ENCODE assay signal across 25 mouse cellular contexts in genomic region chr7:141519795-141520194, GRCm38 (mm10). TPM values are rescaled to one million over a fixed set of nuclear protein-coding genes. Genes with fewer than 3 reads are reported as not detected.
A peak's percentile ranks its signal among the peaks of the same experiment; 100 is the strongest.
DNase-seq lines count a peak whose midpoint lies in the region; ATAC-seq and TF ChIP-seq lines count a peak whose summit lies in the region.
"Had no signal": no experiment of that assay in that cellular context is flagged by ENCODE, and none has a peak within 500 bp of the region (broad histone marks: within the 10 kb centered on the region; RNA-seq: fewer than 3 reads in every experiment).

No protein-coding gene starts in this region.

- no peak for DNase-seq in heart, postnatal 25 days (ENCODE audit: low spot score)
- DNase-seq in heart, postnatal 0 days (ENCODE audit: low spot score) = no peak
- DNase-seq in heart, adult 18-20 months = no peak
- peak; percentile 6 for DNase-seq in retina, postnatal 1 day
- no peak for DNase-seq in retina, embryonic 14.5 days (ENCODE audit: low spot score)
- DNase-seq: adrenal gland, adult 2 months; adrenal gland, postnatal 14 days; cerebellum, adult 11 months; cerebellum, adult 2 months; cerebellum, adult 9-11 months; cerebellum, postnatal 25 days; forebrain, postnatal 0 days; gastrocnemius, adult 2 months; gastrocnemius, postnatal 14 days; heart, adult 11 months; kidney, adult 18-20 months had no signal

- H3K4me2 ChIP-seq in heart, embryonic 13.5 days = no peak overlapping the region
- H3K4me2 ChIP-seq in heart, postnatal 0 days (ENCODE audit: low read depth, low read length) = no peak overlapping the region
- H3K4me2 ChIP-seq: embryonic facial prominence, embryonic 12.5 days; embryonic facial prominence, embryonic 15.5 days; hindbrain, embryonic 13.5 days had no signal

- ATAC-seq in heart, embryonic 13.5 days (ENCODE audit: extremely low read depth, insufficient number of reproducible peaks, low FRiP score, low TSS enrichment) = no peak
- no peak for ATAC-seq in heart, postnatal 0 days (ENCODE audit: insufficient read depth, low read depth)
- ATAC-seq: CD4-positive, CD25-positive, alpha-beta regulatory T cell, adult 4 months; forebrain, embryonic 14.5 days; forebrain, postnatal 0 days; hindbrain, embryonic 16.5 days; inflammation-experienced regulatory T-cells, adult 6 months; intestine, embryonic 16.5 days had no signal

- H3K27me3 ChIP-seq in heart, embryonic 13.5 days (replicated peaks) = no peaks in the 10 kb centered on the region
- no peaks in the 10 kb centered on the region for H3K27me3 ChIP-seq in heart, postnatal 0 days (ENCODE audit: control insufficient read depth, insufficient read depth, low read length)
- H3K27me3 ChIP-seq: embryonic facial prominence, embryonic 12.5 days; embryonic facial prominence, embryonic 15.5 days; hindbrain, embryonic 13.5 days had no signal

- H3K9me3 ChIP-seq in heart, embryonic 13.5 days = no peaks in the 10 kb centered on the region
- H3K9me3 ChIP-seq in heart, postnatal 0 days (replicated peaks; ENCODE audit: control insufficient read depth, low read length) = no peaks in the 10 kb centered on the region
- H3K9me3 ChIP-seq: embryonic facial prominence, embryonic 12.5 days; embryonic facial prominence, embryonic 15.5 days; hindbrain, embryonic 13.5 days had no signal

- H3K9ac ChIP-seq in heart, embryonic 13.5 days = no peak overlapping the region
- H3K9ac ChIP-seq in heart, postnatal 0 days (replicated peaks; ENCODE audit: low read depth, low read length) = no peak overlapping the region
- H3K9ac ChIP-seq: embryonic facial prominence, embryonic 12.5 days; embryonic facial prominence, embryonic 15.5 days; forebrain, postnatal 0 days; hindbrain, embryonic 13.5 days had no signal

- peaks cover 23% of the 10 kb centered on the region for H3K4me1 ChIP-seq in heart, embryonic 13.5 days
- H3K4me1 ChIP-seq in heart, postnatal 0 days (ENCODE audit: control insufficient read depth, insufficient read depth) = peaks cover 17% of the 10 kb centered on the region
- H3K4me1 ChIP-seq: embryonic facial prominence, embryonic 12.5 days had no signal

- no peak overlapping the region for H3K4me3 ChIP-seq in heart, embryonic 13.5 days
- H3K4me3 ChIP-seq in heart, postnatal 0 days (ENCODE audit: low read depth, low read length) = no peak overlapping the region
- H3K4me3 ChIP-seq: embryonic facial prominence, embryonic 12.5 days; embryonic facial prominence, embryonic 15.5 days; gastrocnemius, adult 2 months; hindbrain, embryonic 13.5 days had no signal

- TF ChIP-seq EP300 in heart, postnatal 0 days (IDR thresholded peaks at IDR 0.05; ENCODE audit: low read depth) = no peak

- H3K36me3 ChIP-seq in heart, embryonic 13.5 days = peaks cover 38% of the 10 kb centered on the region
- H3K36me3 ChIP-seq in heart, postnatal 0 days (replicated peaks; ENCODE audit: control insufficient read depth, insufficient read depth, low read length) = 0 out of 2 replicates have a peak, but pooled peaks cover 4% of the 10 kb centered on the region

- 59% methylated on average over 1 of the region's 1 CpGs for WGBS in heart, embryonic 13.5 days
- 30% methylated on average over 1 of the region's 1 CpGs for WGBS in heart, postnatal 0 days

- H3K27ac ChIP-seq in heart, embryonic 13.5 days (replicated peaks) = peak overlapping the region; percentile 67
- H3K27ac ChIP-seq in heart, postnatal 0 days (ENCODE audit: low read depth) = peak overlapping the region; percentile 85
- H3K27ac ChIP-seq: embryonic facial prominence, embryonic 12.5 days; hindbrain, embryonic 13.5 days had no signal

- no peak for TF ChIP-seq CTCF in heart, postnatal 0 days (IDR thresholded peaks at IDR 0.05; ENCODE audit: low read depth)

- intact Hi-C loops in heart, postnatal 25 days (cut with DNase I) = loop anchor here (5.0 kb wide), 1 partner anchor 252 kb away; the partner anchor contains the start of gene Irf7

RNA-seq across cellular contexts. Expression of gene Chid1, which starts 19.9 kb away (rescaled TPM):
- polyA plus RNA-seq in heart, embryonic 13.5 days (2015; fragmentation: Nextera tagmentation; extraction: Ambion mirVana) = 36.3 TPM in 2 replicates
- 10 to 100 TPM; 46.6 to 47.1 TPM for total RNA-seq in heart, postnatal 25 days (2021)
- 12.5 and 23.5 TPM in 2 replicates for total RNA-seq in heart, postnatal 0 days (2014; rRNA removed; ENCODE audit: low replicate concordance)
- 17.7 and 20.3 TPM in 2 replicates for polyA plus RNA-seq in heart, postnatal 0 days (2015; fragmentation: Nextera tagmentation; extraction: Ambion mirVana)
- total RNA-seq in heart, adult 18-20 months (2021) = 10 to 100 TPM; 48.2 to 50.9 TPM

RNA-seq across cellular contexts. Expression of gene Ap2a2, which starts 42.2 kb away (rescaled TPM):
- 50.8 and 54.8 TPM in 2 replicates for polyA plus RNA-seq in heart, embryonic 13.5 days (2015; fragmentation: Nextera tagmentation; extraction: Ambion mirVana)
- 10 to 100 TPM; 48.9 to 56.1 TPM for total RNA-seq in heart, postnatal 25 days (2021)
- 60.4 and 63.3 TPM in 2 replicates for total RNA-seq in heart, postnatal 0 days (2014; rRNA removed; ENCODE audit: low replicate concordance)
- 28.7 and 30.6 TPM in 2 replicates for polyA plus RNA-seq in heart, postnatal 0 days (2015; fragmentation: Nextera tagmentation; extraction: Ambion mirVana)
- 10 to 100 TPM; 60.7 to 60.8 TPM for total RNA-seq in heart, adult 18-20 months (2021)

RNA-seq across cellular contexts. Expression of gene Tspan4, which starts 44.8 kb away (rescaled TPM):
- 64.5 and 68.8 TPM in 2 replicates for polyA plus RNA-seq in heart, embryonic 13.5 days (2015; fragmentation: Nextera tagmentation; extraction: Ambion mirVana)
- 10 to 100 TPM; 17.5 to 39.0 TPM for total RNA-seq in heart, postnatal 25 days (2021)
- 84.2 and 87.8 TPM in 2 replicates for total RNA-seq in heart, postnatal 0 days (2014; rRNA removed; ENCODE audit: low replicate concordance)
- polyA plus RNA-seq in heart, postnatal 0 days (2015; fragmentation: Nextera tagmentation; extraction: Ambion mirVana) = 72.2 and 72.3 TPM in 2 replicates
- total RNA-seq in heart, adult 18-20 months (2021) = 10 to 100 TPM; 18.9 to 22.9 TPM

RNA-seq across cellular contexts. Expression of gene Polr2l, which starts 44.9 kb away (rescaled TPM):
- 67.3 and 76.3 TPM in 2 replicates for polyA plus RNA-seq in heart, embryonic 13.5 days (2015; fragmentation: Nextera tagmentation; extraction: Ambion mirVana)
- 10 to 100 TPM; 74.3 to 74.7 TPM for total RNA-seq in heart, postnatal 25 days (2021)
- total RNA-seq in heart, postnatal 0 days (2014; rRNA removed; ENCODE audit: low replicate concordance) = 17.4 and 32.3 TPM in 2 replicates
- 77.6 and 81.3 TPM in 2 replicates for polyA plus RNA-seq in heart, postnatal 0 days (2015; fragmentation: Nextera tagmentation; extraction: Ambion mirVana)
- 10 to 100 TPM; 82.3 to 97.7 TPM for total RNA-seq in heart, adult 18-20 months (2021)

RNA-seq across cellular contexts. Expression of gene Cd151, which starts 52.6 kb away (rescaled TPM):
- 28.5 and 31.4 TPM in 2 replicates for polyA plus RNA-seq in heart, embryonic 13.5 days (2015; fragmentation: Nextera tagmentation; extraction: Ambion mirVana)
- 100 to 1,000 TPM; 280 TPM for total RNA-seq in heart, postnatal 25 days (2021)
- 288 and 323 TPM in 2 replicates for total RNA-seq in heart, postnatal 0 days (2014; rRNA removed; ENCODE audit: low replicate concordance)
- 37.8 and 39.7 TPM in 2 replicates for polyA plus RNA-seq in heart, postnatal 0 days (2015; fragmentation: Nextera tagmentation; extraction: Ambion mirVana)
- total RNA-seq in heart, adult 18-20 months (2021) = 100 to 1,000 TPM; 320 to 330 TPM
